Mouse (Mus musculus) liver, embryonic 11.5 days (tissue): Measurements from ENCODE around the gene Rpe. TPM values are rescaled to one million over a fixed set of nuclear protein-coding genes. Genes with fewer than 3 reads are reported as not detected.

Experiments
- ATAC-seq: fragments of 200-750 bp; cut with Nextera tagmentation; replicated peaks from 2 replicates; pipeline ENCODE4 v1.8.0; 2017; ENCODE audit warnings: moderate number of reproducible peaks, mild to moderate bottlenecking, moderate TSS enrichment, moderate library complexity; ENCODE audit not compliant: low FRiP score
- DNase-seq: peaks from one replicate; pipeline ENCODE4 v3.0.0-alpha.2; 2017; ENCODE audit warnings: low spot score
- H3K27ac ChIP-seq: fragments of 300-500 bp; sonication (generic); 2 replicates; pipeline ENCODE4 v1.5.1; 2014; ENCODE audit warnings: mild to moderate bottlenecking, low read depth, low read length, control low read depth
- H3K27me3 ChIP-seq: fragments of 300-500 bp; sonication (generic); replicated peaks from 2 replicates; pipeline ENCODE4 v1.6.1; 2014; ENCODE audit warnings: low read length, mixed read lengths; ENCODE audit not compliant: control insufficient read depth, insufficient read depth
- H3K36me3 ChIP-seq: fragments of 300-500 bp; sonication (generic); 2 replicates; pipeline ENCODE4 v1.6.1; 2014; ENCODE audit warnings: mild to moderate bottlenecking, low read length, moderate library complexity, mixed read lengths; ENCODE audit not compliant: control insufficient read depth, insufficient read depth
- H3K4me1 ChIP-seq: fragments of 300-500 bp; sonication (generic); replicated peaks from 2 replicates; pipeline ENCODE4 v1.6.1; 2014; ENCODE audit warnings: low read length, mixed read lengths; ENCODE audit not compliant: control insufficient read depth, insufficient read depth
- H3K4me2 ChIP-seq: fragments of 300-500 bp; sonication (generic); 2 replicates; pipeline ENCODE4 v1.6.1; 2014; ENCODE audit warnings: mild to moderate bottlenecking, control low read depth, moderate library complexity
- H3K4me3 ChIP-seq: fragments of 300-500 bp; sonication (generic); 2 replicates; pipeline ENCODE4 v1.5.1; 2014; ENCODE audit warnings: low read depth, low read length, control low read depth
- H3K9ac ChIP-seq: fragments of 300-500 bp; sonication (generic); 2 replicates; pipeline ENCODE4 v1.6.1; 2014; ENCODE audit warnings: low read depth, low read length, control low read depth
- H3K9me3 ChIP-seq: fragments of 300-500 bp; sonication (generic); 2 replicates; pipeline ENCODE4 v1.6.1; 2016; ENCODE audit warnings: low read length, inconsistent platforms, mixed read lengths; ENCODE audit not compliant: control insufficient read depth
- WGBS: fragments of 180-500 bp; shearing (Covaris S2); extraction: QIAGEN DNeasy Blood & Tissue Kit; methylation state at CpG from one replicate; pipeline ENCODE4 v1.1.7; 2014; 5-methylcytosine and 5-hydroxymethylcytosine counted together
- polyA plus RNA-seq: library from polyadenylated mRNA; unstranded; fragments of >200 nt; fragmentation: Nextera tagmentation; extraction: Ambion mirVana; gene quantifications from 2 replicates; pipeline ENCODE4 v1.2.1, GENCODE M21; 2014

Gene Rpe
- polyA plus RNA-seq, 1 experiment from 2014 or later: 47.6 TPM

DNA sequence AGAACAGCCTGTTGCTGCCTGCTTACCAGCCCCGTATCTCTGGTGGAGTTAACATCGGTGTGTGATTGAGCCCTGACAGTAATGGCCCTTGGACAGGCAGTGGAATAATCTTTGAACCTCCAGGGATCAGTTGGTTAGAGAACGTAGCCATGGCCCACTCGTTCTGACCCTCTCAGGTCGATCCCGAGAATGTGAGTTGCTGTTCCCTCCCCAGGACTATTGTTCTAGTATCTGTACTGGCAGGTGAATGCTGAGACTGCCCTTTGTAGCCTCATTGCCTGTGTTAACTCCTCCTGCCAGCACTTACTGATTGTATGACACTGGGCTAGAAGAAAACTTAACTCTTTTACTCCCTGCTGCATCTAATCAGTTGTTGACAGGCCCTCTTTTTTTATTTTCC, 3.9 kb downstream of the Rpe start:
- WGBS: 75% methylated on average over 6 of the region's 6 CpGs
- Histone ChIP-seq H3K4me1 (peaks cover 16% of the 10 kb centered on the region), H3K9ac (no peak overlapping the region), H3K4me3 (no peak overlapping the region), H3K27ac (no peak overlapping the region), H3K4me2 (no peak overlapping the region), H3K36me3 (peaks cover 7% of the 10 kb centered on the region), H3K27me3 (no peaks in the 10 kb centered on the region), H3K9me3 (no peaks in the 10 kb centered on the region)
- ATAC-seq (no peak), DNase-seq (no peak)

DNA sequence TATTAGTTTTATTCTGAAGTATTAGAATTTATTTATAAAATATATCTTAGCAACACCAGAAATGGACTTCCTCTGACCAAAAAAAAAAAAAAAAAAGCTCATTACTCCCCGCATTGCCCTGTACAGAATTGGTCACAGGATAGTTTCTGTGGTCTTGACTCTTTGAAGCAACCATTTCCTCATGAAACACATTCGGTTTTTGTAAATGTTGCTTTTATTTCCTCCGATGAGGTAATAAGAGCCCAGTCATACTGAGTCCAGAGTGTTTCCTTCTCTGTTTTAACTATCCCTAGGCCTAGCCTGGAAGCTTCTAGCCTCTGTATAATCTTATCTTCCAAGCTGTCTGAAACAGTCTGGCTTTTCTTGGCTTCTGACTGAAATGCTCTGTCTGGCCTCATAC, 12.2 kb downstream of the Rpe start:
- H3K4me1 ChIP-seq: no peaks in the 10 kb centered on the region
- no peak overlapping the region for H3K27ac ChIP-seq
- H3K36me3 ChIP-seq: peaks cover 11% of the 10 kb centered on the region
- H3K9me3 ChIP-seq: no peaks in the 10 kb centered on the region
- H3K27me3 ChIP-seq: no peaks in the 10 kb centered on the region
- 89% methylated on average over 3 of the region's 3 CpGs for WGBS
- H3K4me3 ChIP-seq: no peak overlapping the region
- no peak overlapping the region for H3K9ac ChIP-seq
- ATAC-seq (no peak), DNase-seq (no peak)
- no peak overlapping the region for H3K4me2 ChIP-seq

DNA sequence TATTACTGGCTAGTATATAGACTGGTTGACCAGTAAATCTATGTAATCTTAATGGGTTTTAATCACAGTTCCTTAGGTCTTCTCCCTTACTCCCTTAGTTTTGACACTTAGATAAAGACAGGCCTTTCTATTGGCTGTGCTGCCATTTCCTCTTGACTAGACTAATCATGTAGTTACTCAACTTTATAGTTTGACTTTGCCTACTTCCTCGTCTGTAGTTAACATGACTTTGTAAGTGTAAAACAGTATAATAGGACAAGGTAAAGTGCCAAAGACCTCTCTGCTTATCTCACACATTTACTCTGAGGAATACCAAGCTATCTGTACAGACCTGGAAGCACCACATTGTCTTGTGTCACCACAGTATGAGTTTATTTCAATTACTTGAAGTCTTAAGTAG, 29.9 kb downstream of the Rpe start:
- DNase-seq: no peak
- Histone ChIP-seq H3K27ac (no peak overlapping the region), H3K4me3 (no peak overlapping the region), H3K36me3 (peaks cover 3% of the 10 kb centered on the region; the same call in 1 of the 2 replicates), H3K9ac (no peak overlapping the region), H3K27me3 (no peaks in the 10 kb centered on the region), H3K4me2 (no peak overlapping the region), H3K9me3 (no peaks in the 10 kb centered on the region), H3K4me1 (no peaks in the 10 kb centered on the region)
- 61% methylated on average over 1 of the region's 1 CpGs for WGBS
- no peak for ATAC-seq

DNA sequence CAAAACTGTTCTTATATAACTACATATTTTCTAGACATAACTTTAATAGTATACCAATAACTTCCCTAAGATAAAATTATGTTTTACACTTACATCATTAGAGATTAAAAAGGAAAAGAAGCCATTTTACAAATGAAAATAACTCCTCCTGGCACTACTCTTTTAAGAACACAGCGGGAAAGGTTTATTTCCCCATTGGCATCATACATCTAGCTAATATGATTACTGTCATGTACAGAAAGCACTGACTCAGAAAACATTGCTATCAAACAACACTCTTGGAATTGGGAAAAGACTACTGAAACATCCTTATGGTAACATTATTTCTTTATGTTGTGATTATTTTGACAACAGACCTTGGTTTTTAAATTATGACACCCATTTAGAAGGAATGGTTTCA, 68.1 kb downstream of the Rpe start:
- Histone ChIP-seq H3K4me2 (no peak overlapping the region), H3K9me3 (no peaks in the 10 kb centered on the region), H3K27me3 (no peaks in the 10 kb centered on the region), H3K9ac (no peak overlapping the region), H3K27ac (no peak overlapping the region), H3K4me1 (no peaks in the 10 kb centered on the region), H3K4me3 (no peak overlapping the region), H3K36me3 (no peaks in the 10 kb centered on the region)
- WGBS: 97% methylated on average over 1 of the region's 1 CpGs
- DNase-seq (no peak), ATAC-seq (no peak)

Other genes with a start within 250 kb of the Rpe start
- 0.05 and 0.18 TPM in 2 replicates for gene Unc80, start 232.5 kb upstream of the Rpe start, polyA plus RNA-seq
- gene Kansl1l, start 116.7 kb downstream of the Rpe start, polyA plus RNA-seq: 4.7 and 5.4 TPM in 2 replicates
- gene Acadl, start 162.4 kb downstream of the Rpe start, polyA plus RNA-seq: 105 and 107 TPM in 2 replicates
- gene Myl1, start 244.6 kb downstream of the Rpe start, polyA plus RNA-seq: 5.9 and 12.3 TPM in 2 replicates